Mouse (Mus musculus): ENCODE measurements around the gene Mcm2.

GRCm38 (mm10) chr6:88913022-88913421 is 14.4 kb upstream of the Mcm2 start:
- TF ChIP-seq TAL1 (IDR thresholded peaks at IDR 0.05; ENCODE audit: low read length) (no peak), GATA1 (IDR thresholded peaks at IDR 0.05; ENCODE audit: low read length) (no peak)
